Mouse (Mus musculus) neural tube, embryonic 14.5 days (tissue): ENCODE measurements around the gene Zc3hav1. TPM values are rescaled to one million over a fixed set of nuclear protein-coding genes. Genes with fewer than 3 reads are reported as not detected.

Experiments
- ATAC-seq: fragments of 200-750 bp; cut with Nextera tagmentation; 2 replicates; pipeline ENCODE4 v1.8.0; 2017; ENCODE audit warnings: low read depth, mild to moderate bottlenecking, moderate TSS enrichment, moderate library complexity
- H3K27ac ChIP-seq: fragments of 300-500 bp; sonication (generic); 2 replicates; pipeline ENCODE4 v1.5.1; 2014; ENCODE audit warnings: low read depth, mild to moderate bottlenecking, control low read depth, low read length, moderate library complexity, mixed read lengths
- H3K27me3 ChIP-seq: fragments of 300-500 bp; sonication (generic); 2 replicates; pipeline ENCODE4 v1.6.1; 2014; ENCODE audit warnings: low read length; ENCODE audit not compliant: control insufficient read depth, insufficient read depth
- H3K36me3 ChIP-seq: fragments of 300-500 bp; sonication (generic); 2 replicates; pipeline ENCODE4 v1.6.1; 2014; ENCODE audit warnings: low read length, mixed read lengths; ENCODE audit not compliant: control insufficient read depth, insufficient read depth
- H3K4me1 ChIP-seq: fragments of 300-500 bp; sonication (generic); 2 replicates; pipeline ENCODE4 v1.6.1; 2014; ENCODE audit warnings: low read length; ENCODE audit not compliant: control insufficient read depth, insufficient read depth
- H3K4me2 ChIP-seq: fragments of 300-500 bp; sonication (generic); 2 replicates; pipeline ENCODE4 v1.6.1; 2014; ENCODE audit warnings: mild to moderate bottlenecking, low read depth, low read length, control low read depth
- H3K4me3 ChIP-seq: fragments of 300-500 bp; sonication (generic); 2 replicates; pipeline ENCODE4 v1.5.1; 2014; ENCODE audit warnings: low read depth, low read length, control low read depth, mixed read lengths
- H3K9ac ChIP-seq: fragments of 300-500 bp; sonication (generic); replicated peaks from 2 replicates; pipeline ENCODE4 v1.6.1; 2014; ENCODE audit warnings: low read depth, mild to moderate bottlenecking, control low read depth, low read length, mixed read lengths
- H3K9me3 ChIP-seq: fragments of 300-500 bp; sonication (generic); 2 replicates; pipeline ENCODE4 v1.6.1; 2016; ENCODE audit warnings: low read length; ENCODE audit not compliant: control insufficient read depth
- WGBS: fragments of 180-500 bp; shearing (Covaris S2); extraction: QIAGEN DNeasy Blood & Tissue Kit; methylation state at CpG from one replicate; pipeline ENCODE4 v1.1.7; 2014; 5-methylcytosine and 5-hydroxymethylcytosine counted together
- polyA plus RNA-seq: library from polyadenylated mRNA; unstranded; fragments of >200 nt; fragmentation: Nextera tagmentation; extraction: Ambion mirVana; gene quantifications from 2 replicates; pipeline ENCODE4 v1.2.1, GENCODE M21; 2014

Gene Zc3hav1
- polyA plus RNA-seq = 0.68 and 0.89 TPM in 2 replicates

DNA sequence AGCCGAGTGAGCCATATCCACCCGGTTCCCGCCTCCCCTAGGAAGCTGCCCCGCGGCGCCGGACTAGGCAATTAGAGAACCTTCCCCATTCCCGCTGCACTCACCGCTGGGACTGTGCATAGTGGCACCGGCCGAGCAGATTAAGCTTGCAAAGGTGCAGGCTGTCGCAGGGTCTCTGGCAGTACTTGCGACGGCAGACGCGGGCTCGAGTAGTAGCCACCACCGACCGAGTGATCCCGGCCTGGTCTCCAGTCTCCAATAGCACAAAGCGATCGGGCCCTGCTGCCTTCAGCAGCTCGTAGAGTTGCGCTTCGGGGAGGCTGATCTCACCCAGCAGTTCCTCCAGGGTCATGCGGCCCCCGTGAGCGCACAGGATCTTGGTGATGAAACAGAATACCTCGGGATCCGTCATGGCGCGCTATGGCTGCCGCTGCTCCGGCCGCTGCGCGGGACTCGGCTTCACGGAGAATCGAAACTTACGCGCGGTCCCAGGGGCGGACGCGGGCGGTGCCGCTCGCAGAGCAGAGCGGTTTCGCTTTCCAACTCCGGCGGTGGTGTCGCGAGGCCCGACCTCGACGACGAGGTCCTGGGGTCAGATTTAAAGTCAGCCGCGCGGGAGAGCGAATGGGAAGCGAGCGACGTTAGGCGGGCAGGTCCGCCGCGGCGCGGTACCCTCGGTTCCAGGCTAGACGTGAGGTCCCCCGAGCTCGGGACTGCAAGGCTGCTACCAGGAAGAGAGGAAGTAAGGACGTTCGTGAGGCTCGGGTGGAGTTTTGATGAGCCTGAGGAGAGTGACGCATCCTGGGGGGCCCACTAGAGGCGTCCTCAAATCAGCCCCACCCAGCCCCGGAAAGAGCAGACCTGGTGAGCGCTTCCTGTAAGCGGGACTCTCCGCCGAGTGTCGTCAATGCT lies at the start of gene Zc3hav1:
Gene Zc3hav1, minus strand, starts transcription at position 793 of the 912 bp plus-strand sequence.
- WGBS = under 1% methylated on average over 87 of the region's 87 CpGs
- peak within 1 kb of the TSS; percentile 25; the same call in 1 of the 2 replicates for H3K9ac ChIP-seq

DNA sequence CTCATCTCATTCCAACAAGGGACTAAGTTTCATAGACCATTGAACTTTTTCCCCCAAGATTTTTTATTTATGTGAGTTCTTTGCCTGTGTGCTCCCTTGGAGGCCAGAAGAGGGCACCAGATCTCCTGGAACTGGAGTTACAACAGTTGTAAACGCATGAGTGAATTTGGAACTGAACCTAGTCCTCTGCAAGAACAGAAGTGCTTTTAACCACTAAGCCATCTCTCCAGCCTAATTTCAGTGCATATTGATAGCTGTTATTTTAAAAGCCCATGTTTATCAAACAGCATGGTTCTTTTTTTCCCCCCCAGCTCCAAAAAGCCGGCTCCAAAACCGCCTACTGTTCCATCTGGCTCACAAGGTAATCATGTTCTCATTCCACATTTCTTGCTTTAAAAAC lies 35.3 kb upstream of the Zc3hav1 start:
- peaks cover 13% of the 10 kb centered on the region for H3K36me3 ChIP-seq
- no peaks in the 10 kb centered on the region for H3K4me1 ChIP-seq
- H3K27me3 ChIP-seq = no peaks in the 10 kb centered on the region
- H3K9me3 ChIP-seq = no peaks in the 10 kb centered on the region
- no peak overlapping the region for H3K4me2 ChIP-seq
- WGBS = 88% methylated on average over 3 of the region's 3 CpGs
- no peak overlapping the region for H3K9ac ChIP-seq
- H3K4me3 ChIP-seq = no peak overlapping the region
- no peak for ATAC-seq
- H3K27ac ChIP-seq = no peak overlapping the region

More for the DNA sequence above, at the start of gene Zc3hav1:
- H3K27me3 ChIP-seq = peaks cover 14% of the 10 kb centered on the region
- H3K27ac ChIP-seq = no peak within 1 kb of the TSS
- H3K36me3 ChIP-seq = no peaks in the 10 kb centered on the region
- peak; percentile 81; the same call in 1 of the 2 replicates for ATAC-seq
- H3K9me3 ChIP-seq = no peaks in the 10 kb centered on the region
- H3K4me2 ChIP-seq = peak within 1 kb of the TSS; percentile 57
- H3K4me1 ChIP-seq = 0 out of 2 replicates have a peak, but pooled peaks cover 3% of the 10 kb centered on the region
- peak within 1 kb of the TSS; percentile 45 for H3K4me3 ChIP-seq

DNA sequence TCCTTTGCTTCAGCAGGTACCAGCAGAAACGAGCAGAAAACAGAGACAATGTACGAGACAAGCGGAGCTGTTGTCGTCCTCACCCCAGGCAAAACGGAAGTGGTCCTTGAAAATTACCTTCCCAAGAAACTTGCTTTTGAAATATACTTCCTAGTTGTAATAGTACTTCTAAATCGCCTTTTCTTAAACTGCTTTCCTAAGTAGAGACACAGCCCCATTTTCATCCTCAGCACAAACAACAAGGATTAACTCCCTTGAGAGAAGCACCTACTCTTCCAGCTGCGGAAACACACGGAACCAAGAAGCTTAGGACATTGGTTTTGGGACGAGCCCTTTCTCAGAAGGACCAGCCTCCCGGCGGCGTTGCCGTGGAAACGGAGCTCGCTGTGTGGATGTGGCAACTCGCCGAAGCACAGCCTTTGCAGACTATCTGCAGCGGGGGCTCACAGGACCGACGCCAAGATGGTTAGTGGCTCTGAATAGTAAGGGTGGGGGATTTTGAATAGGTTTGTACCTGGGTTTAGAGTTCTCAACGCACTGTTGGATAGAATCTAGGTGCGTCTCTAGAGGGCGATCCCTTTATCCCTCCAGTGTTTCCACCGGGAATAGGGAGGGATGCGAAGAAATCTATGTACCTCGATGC lies 26.8 kb upstream of the Zc3hav1 start, which contains the start of gene Ttc26:
Gene Ttc26, plus strand, starts transcription at position 341 of the 643 bp plus-strand sequence.
- Histone ChIP-seq H3K9me3 (no peaks in the 10 kb centered on the region), H3K9ac (peak within 1 kb of the TSS; percentile 57), H3K4me3 (peak within 1 kb of the TSS; percentile 52), H3K4me1 (peaks cover 5% of the 10 kb centered on the region), H3K4me2 (peak within 1 kb of the TSS; percentile 78), H3K27ac (peak within 1 kb of the TSS; percentile 75), H3K27me3 (no peaks in the 10 kb centered on the region), H3K36me3 (peaks cover 6% of the 10 kb centered on the region; the same call in 1 of the 2 replicates)
- WGBS = 0% methylated on average over 26 of the region's 26 CpGs
- ATAC-seq = peak; percentile 97

DNA sequence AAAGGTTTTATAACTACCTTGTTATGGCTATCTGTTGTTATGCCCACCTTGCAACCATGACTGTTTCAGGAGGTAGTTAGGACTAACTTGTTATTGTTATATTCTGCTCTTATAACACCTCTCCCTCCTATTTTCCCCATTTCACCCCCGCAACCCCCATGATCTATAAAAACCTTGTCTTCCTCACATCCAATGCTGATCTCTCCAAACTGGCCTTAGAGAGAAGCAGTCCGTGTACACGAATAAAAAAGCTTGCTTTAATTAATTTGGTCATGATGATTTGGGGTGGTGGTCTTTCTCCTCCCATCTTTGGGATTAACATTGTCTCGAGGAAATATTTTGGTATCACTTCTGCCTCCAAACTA lies 26.3 kb upstream of the Zc3hav1 start:
- Histone ChIP-seq H3K9me3 (no peaks in the 10 kb centered on the region), H3K4me2 (peak overlapping the region; percentile 78), H3K4me3 (peak overlapping the region; percentile 52), H3K36me3 (peaks cover 4% of the 10 kb centered on the region; the same call in 1 of the 2 replicates), H3K27ac (peak overlapping the region; percentile 75), H3K9ac (peak overlapping the region; percentile 57), H3K27me3 (no peaks in the 10 kb centered on the region), H3K4me1 (peaks cover 5% of the 10 kb centered on the region)
- ATAC-seq = 0 out of 2 replicates have a peak, but pooled peaks have one; percentile 3
- 3% methylated on average over 4 of the region's 4 CpGs for WGBS

DNA sequence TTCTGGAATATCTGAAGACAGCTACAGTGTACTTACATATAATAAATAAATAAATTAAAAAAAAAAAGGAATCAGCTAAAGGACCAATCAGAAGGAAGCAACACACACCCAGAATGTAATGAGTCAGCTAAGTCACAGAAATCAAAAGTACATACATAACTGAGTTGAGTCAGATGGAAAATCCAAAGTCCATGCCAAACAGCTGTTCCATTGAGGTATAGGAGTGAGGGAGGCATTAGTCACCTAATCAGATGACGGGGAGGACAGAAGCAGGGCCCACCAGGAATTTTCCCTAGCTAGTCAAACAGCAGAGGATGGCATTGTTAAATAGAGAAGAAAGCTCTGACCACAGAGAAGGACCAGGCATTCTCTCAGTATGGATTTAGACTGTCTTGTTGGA lies 19.9 kb upstream of the Zc3hav1 start:
- Histone ChIP-seq H3K4me2 (no peak overlapping the region), H3K9me3 (no peaks in the 10 kb centered on the region)

DNA sequence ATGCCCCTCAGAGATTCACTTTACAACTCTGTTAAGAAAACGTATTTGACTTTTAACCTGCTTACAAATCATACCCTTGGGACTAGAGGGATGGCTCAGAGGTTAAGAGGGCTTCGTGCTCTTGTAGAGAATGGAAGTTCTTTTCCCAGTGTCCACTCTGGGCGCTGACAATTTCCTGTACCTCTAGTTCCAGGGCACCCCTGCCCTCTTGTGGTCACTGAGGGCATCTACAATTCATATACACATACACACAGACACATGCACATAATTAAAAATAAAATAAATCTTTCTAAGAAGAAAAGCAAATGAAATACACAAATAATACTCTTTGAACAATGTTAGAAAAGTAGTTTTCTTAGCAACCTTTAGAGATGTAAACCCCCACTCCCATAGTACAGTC lies 15.5 kb upstream of the Zc3hav1 start:
- 80% methylated on average over 3 of the region's 3 CpGs for WGBS

More for the DNA sequence above, 19.9 kb upstream of the Zc3hav1 start:
- no peak for ATAC-seq
- Histone ChIP-seq H3K4me3 (no peak overlapping the region), H3K27ac (no peak overlapping the region), H3K9ac (no peak overlapping the region), H3K27me3 (no peaks in the 10 kb centered on the region), H3K36me3 (no peaks in the 10 kb centered on the region), H3K4me1 (no peaks in the 10 kb centered on the region)
- WGBS = 71% methylated on average over 1 of the region's 1 CpGs

DNA sequence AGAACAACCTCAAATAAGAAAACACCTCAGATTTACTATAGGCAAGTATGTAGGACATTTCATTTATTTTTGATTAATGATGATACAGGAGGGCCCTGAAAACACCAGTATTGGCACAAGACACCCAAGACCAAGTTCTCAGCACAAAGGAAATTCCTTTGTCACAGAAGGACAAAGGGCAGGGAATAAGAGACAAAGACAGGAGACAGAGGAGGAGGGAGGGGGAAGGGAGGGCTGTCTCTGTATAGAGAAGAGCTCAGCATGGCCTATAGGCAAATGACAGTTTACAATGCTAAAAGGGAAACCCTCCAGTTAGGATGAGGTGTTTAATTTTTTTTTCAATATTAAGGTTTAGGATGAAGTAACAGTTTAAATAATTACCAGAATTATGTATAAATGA lies 9.7 kb upstream of the Zc3hav1 start:
- Histone ChIP-seq H3K36me3 (no peaks in the 10 kb centered on the region), H3K9me3 (no peaks in the 10 kb centered on the region), H3K27ac (no peak overlapping the region), H3K4me3 (no peak overlapping the region), H3K4me1 (no peaks in the 10 kb centered on the region), H3K27me3 (no peaks in the 10 kb centered on the region), H3K4me2 (no peak overlapping the region), H3K9ac (no peak overlapping the region)
- ATAC-seq = no peak

More for the DNA sequence above, 15.5 kb upstream of the Zc3hav1 start:
- H3K27ac ChIP-seq = no peak overlapping the region
- H3K4me3 ChIP-seq = no peak overlapping the region
- H3K4me2 ChIP-seq = no peak overlapping the region
- no peaks in the 10 kb centered on the region for H3K36me3 ChIP-seq
- H3K9me3 ChIP-seq = no peaks in the 10 kb centered on the region
- H3K27me3 ChIP-seq = no peaks in the 10 kb centered on the region
- no peak for ATAC-seq
- H3K9ac ChIP-seq = no peak overlapping the region
- no peaks in the 10 kb centered on the region for H3K4me1 ChIP-seq

DNA sequence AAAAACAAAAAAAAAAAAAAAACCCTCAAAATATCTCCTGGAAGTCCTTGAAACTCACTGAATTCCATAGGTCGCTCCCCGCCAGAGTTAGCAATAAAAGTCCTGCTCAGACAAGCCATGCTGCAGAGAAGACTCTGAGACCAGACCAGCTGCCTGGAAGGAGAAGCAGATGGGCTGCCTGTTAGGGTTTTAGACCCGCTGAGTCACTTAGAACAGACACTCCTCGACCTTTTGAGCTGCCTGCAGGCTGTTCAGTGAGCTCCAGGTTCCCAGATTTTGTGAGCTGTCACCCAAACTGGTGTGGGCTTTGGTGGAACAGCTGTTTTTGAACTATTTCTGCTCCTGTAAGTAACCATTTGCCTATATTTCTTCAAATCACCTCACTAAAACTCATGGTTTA lies 9.0 kb upstream of the Zc3hav1 start:
- Histone ChIP-seq H3K9me3 (no peaks in the 10 kb centered on the region), H3K4me3 (no peak overlapping the region), H3K36me3 (no peaks in the 10 kb centered on the region), H3K4me2 (no peak overlapping the region), H3K27ac (no peak overlapping the region), H3K27me3 (no peaks in the 10 kb centered on the region), H3K9ac (no peak overlapping the region), H3K4me1 (no peaks in the 10 kb centered on the region)
- WGBS = 68% methylated on average over 4 of the region's 4 CpGs
- ATAC-seq = no peak

DNA sequence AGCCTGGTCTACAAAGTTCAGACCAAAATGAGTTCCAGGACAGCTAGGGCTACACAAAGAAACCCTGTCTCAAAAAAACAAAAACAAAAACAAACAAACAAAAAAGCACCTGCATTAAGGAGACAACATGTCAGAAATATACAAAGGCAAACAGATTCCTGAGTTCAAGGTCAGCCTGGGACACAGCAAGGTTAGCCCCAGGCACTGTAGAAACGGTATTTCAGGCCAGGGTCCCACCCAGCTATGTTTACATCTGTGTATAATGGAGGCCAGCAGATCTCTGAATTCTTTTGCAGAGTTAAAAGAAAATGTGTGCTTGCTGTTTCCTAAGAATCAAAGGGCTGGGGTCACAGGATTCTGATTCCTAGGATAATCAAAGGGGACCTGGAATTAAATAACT lies 7.5 kb upstream of the Zc3hav1 start:
- H3K4me3 ChIP-seq = no peak overlapping the region
- no peaks in the 10 kb centered on the region for H3K9me3 ChIP-seq
- no peaks in the 10 kb centered on the region for H3K4me1 ChIP-seq
- no peak overlapping the region for H3K27ac ChIP-seq
- no peak overlapping the region for H3K9ac ChIP-seq
- H3K4me2 ChIP-seq = no peak overlapping the region
- H3K36me3 ChIP-seq = no peaks in the 10 kb centered on the region
- WGBS = 59% methylated on average over 1 of the region's 1 CpGs
- H3K27me3 ChIP-seq = no peaks in the 10 kb centered on the region; the same call in 1 of the 2 replicates
- no peak for ATAC-seq
